Mouse (Mus musculus) ES-E14 (cell line): ENCODE data around the gene Usp12.

Experiments
- MAFK ChIP-seq: IDR thresholded peaks from 2 replicates; pipeline ENCODE4 v1.6.1; 2014; ENCODE audit warnings: mild to moderate bottlenecking, low read depth, low read length, inconsistent platforms; ENCODE audit not compliant: insufficient read depth
- ZNF384 ChIP-seq: IDR thresholded peaks from 2 replicates; pipeline ENCODE4 v1.6.1; 2012; ENCODE audit warnings: low read depth, low read length, inconsistent platforms

DNA sequence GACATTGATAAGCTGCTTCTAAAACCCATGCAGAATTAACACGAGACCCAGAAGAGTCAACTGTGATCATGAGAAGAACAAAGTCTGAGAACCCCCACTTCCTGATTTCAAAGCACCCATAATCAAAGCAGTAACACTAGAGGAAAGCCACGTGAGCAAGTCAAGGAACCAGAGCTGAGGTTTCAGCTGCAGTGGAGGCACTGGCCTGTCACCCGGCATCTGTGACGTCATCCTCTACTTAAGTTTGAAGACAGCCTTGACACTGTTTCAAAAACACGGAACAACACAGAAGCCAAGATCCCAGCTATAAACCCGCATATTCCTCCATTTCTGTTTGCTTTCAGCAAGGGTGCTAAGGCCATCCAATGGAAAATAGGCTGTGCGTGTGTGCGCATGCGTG is 13.1 kb downstream of the Usp12 start:
- no peak for TF ChIP-seq ZNF384
- TF ChIP-seq MAFK = no peak
